Mouse (Mus musculus) layer of hippocampus, postnatal 25 days (tissue): ENCODE data around the gene Adamts17. TPM values are rescaled to one million over a fixed set of nuclear protein-coding genes. Genes with fewer than 3 reads are reported as not detected.

Experiments used
- DNase-seq, 2 experiments: peaks; one replicate each; pipeline ENCODE4 v3.0.0; 2022; ENCODE audit warnings: mixed read lengths in 2 of 2, low spot score in 1 of 2; ENCODE audit errors: extremely low spot score in 1 of 2
- total RNA-seq, 2 experiments: library from RNA; stranded (reverse); gene quantifications; 2 replicates each; pipeline ENCODE4 v1.2.3; 2021

The Adamts17 gene
- total RNA-seq, 2 experiments from 2014 or later = 20.7 to 29.2 TPM

GRCm38 (mm10) chr7:66843846-66844245 lies 4.3 kb downstream of the Adamts17 start:
- no peak for DNase-seq

- no peak for DNase-seq
These were observed 7.0 kb downstream of the Adamts17 start for GRCm38 (mm10) chr7:66846582-66846981.

GRCm38 (mm10) chr7:66847299-66847698 lies 7.8 kb downstream of the Adamts17 start:
- DNase-seq = no peak

- no peak for DNase-seq
These were observed 9.8 kb downstream of the Adamts17 start for GRCm38 (mm10) chr7:66849316-66849715.

GRCm38 (mm10) chr7:66852164-66852563 lies 12.6 kb downstream of the Adamts17 start:
- no peak for DNase-seq

- no peak for DNase-seq
These were observed 18.1 kb downstream of the Adamts17 start for GRCm38 (mm10) chr7:66857610-66858009.

GRCm38 (mm10) chr7:66858247-66859075 lies 18.9 kb downstream of the Adamts17 start:
- no peak for DNase-seq

GRCm38 (mm10) chr7:66859220-66859619 lies 19.7 kb downstream of the Adamts17 start:
- DNase-seq = no peak

GRCm38 (mm10) chr7:66866944-66867718 lies 27.6 kb downstream of the Adamts17 start:
- no peak for DNase-seq

GRCm38 (mm10) chr7:66867719-66868501 lies 28.4 kb downstream of the Adamts17 start:
- DNase-seq = peak in 1 of 2 experiments; percentile 39

- DNase-seq = no peak
These were observed 32.0 kb downstream of the Adamts17 start for GRCm38 (mm10) chr7:66871520-66871919.

GRCm38 (mm10) chr7:66871940-66872511 lies 32.5 kb downstream of the Adamts17 start:
- DNase-seq = no peak

GRCm38 (mm10) chr7:66873235-66873634 lies 33.7 kb downstream of the Adamts17 start:
- DNase-seq = no peak

- DNase-seq = no peak
These were observed 51.9 kb downstream of the Adamts17 start for GRCm38 (mm10) chr7:66891431-66891830.

GRCm38 (mm10) chr7:66892096-66892495 lies 52.6 kb downstream of the Adamts17 start:
- DNase-seq = no peak

GRCm38 (mm10) chr7:66902376-66902775 lies 62.8 kb downstream of the Adamts17 start:
- no peak for DNase-seq

GRCm38 (mm10) chr7:66903014-66903413 lies 63.5 kb downstream of the Adamts17 start:
- no peak for DNase-seq

GRCm38 (mm10) chr7:66905941-66906340 lies 66.4 kb downstream of the Adamts17 start:
- DNase-seq = no peak

GRCm38 (mm10) chr7:66912866-66913265 lies 73.3 kb downstream of the Adamts17 start:
- DNase-seq = no peak

- DNase-seq = no peak
These were observed 84.1 kb downstream of the Adamts17 start for GRCm38 (mm10) chr7:66923595-66923994.
